21 mouse cellular contexts compared by ENCODE assay signal in the genomic region with DNA sequence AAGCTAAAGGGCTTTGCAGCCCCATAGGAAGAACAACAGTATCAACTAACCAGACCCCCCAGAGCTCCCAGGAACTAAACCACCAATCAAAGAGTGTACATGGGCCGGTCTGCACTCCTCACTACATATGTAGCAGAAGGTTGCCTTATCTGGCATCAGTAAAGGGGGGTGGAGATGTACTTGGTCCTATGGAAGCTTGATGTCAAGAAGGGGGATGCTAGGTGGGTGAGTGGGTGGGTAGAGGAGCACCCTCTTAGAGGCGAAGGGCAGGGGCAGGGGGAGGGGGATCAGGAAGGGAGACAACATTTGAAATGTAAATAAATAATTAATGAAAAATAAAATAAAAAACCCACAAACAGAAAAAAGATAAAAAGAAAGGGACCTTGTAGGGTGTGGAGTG. TPM values are rescaled to one million over a fixed set of nuclear protein-coding genes. Genes with fewer than 3 reads are reported as not detected.
DNase-seq lines count a peak whose midpoint lies in the region; ATAC-seq lines count a peak whose summit lies in the region.
"Had no signal": no experiment of that assay in that cellular context is flagged by ENCODE, and none has a peak within 500 bp of the region (broad histone marks: within the 10 kb centered on the region; RNA-seq: fewer than 3 reads in every experiment).

No protein-coding gene starts in this region.

- no peak overlapping the region for H3K4me3 ChIP-seq in forebrain, embryonic 16.5 days (replicated peaks; ENCODE audit: low read length)
- no peak overlapping the region for H3K4me3 ChIP-seq in forebrain, embryonic 10.5 days
- no peak overlapping the region for H3K4me3 ChIP-seq in hindbrain, embryonic 11.5 days (ENCODE audit: low read depth, low read length)
- H3K4me3 ChIP-seq in hindbrain, embryonic 13.5 days = no peak overlapping the region
- H3K4me3 ChIP-seq in midbrain, embryonic 15.5 days = no peak overlapping the region
- H3K4me3 ChIP-seq in midbrain, embryonic 10.5 days = no peak overlapping the region
- H3K4me3 ChIP-seq: embryonic facial prominence, embryonic 13.5 days; embryonic facial prominence, embryonic 15.5 days; erythroblast, embryonic 14.5 days; forebrain, embryonic 12.5 days; forebrain, embryonic 15.5 days had no signal

- no peak overlapping the region for H3K4me2 ChIP-seq in forebrain, embryonic 16.5 days (ENCODE audit: low read length)
- no peak overlapping the region for H3K4me2 ChIP-seq in hindbrain, embryonic 11.5 days (replicated peaks; ENCODE audit: low read depth, low read length)
- no peak overlapping the region for H3K4me2 ChIP-seq in hindbrain, embryonic 13.5 days
- no peak overlapping the region for H3K4me2 ChIP-seq in midbrain, embryonic 15.5 days
- H3K4me2 ChIP-seq: embryonic facial prominence, embryonic 13.5 days; embryonic facial prominence, embryonic 15.5 days; forebrain, embryonic 12.5 days; forebrain, embryonic 15.5 days had no signal

- 96% methylated on average over 2 of the region's 2 CpGs for WGBS in forebrain, embryonic 16.5 days
- WGBS in forebrain, embryonic 10.5 days = 90% methylated on average over 2 of the region's 2 CpGs
- WGBS in hindbrain, embryonic 11.5 days = 92% methylated on average over 2 of the region's 2 CpGs
- WGBS in hindbrain, embryonic 13.5 days = 90% methylated on average over 2 of the region's 2 CpGs
- 91% methylated on average over 2 of the region's 2 CpGs for WGBS in midbrain, embryonic 15.5 days
- 87% methylated on average over 2 of the region's 2 CpGs for WGBS in midbrain, embryonic 10.5 days

- no peak overlapping the region for H3K27ac ChIP-seq in forebrain, embryonic 16.5 days (ENCODE audit: low read length)
- no peak overlapping the region for H3K27ac ChIP-seq in forebrain, embryonic 10.5 days
- H3K27ac ChIP-seq in hindbrain, embryonic 11.5 days (ENCODE audit: low read depth, low read length) = no peak overlapping the region
- H3K27ac ChIP-seq in hindbrain, embryonic 13.5 days = no peak overlapping the region
- no peak overlapping the region for H3K27ac ChIP-seq in midbrain, embryonic 15.5 days
- H3K27ac ChIP-seq in midbrain, embryonic 10.5 days (replicated peaks) = no peak overlapping the region
- H3K27ac ChIP-seq: embryonic facial prominence, embryonic 13.5 days; embryonic facial prominence, embryonic 15.5 days; forebrain, embryonic 12.5 days; forebrain, embryonic 15.5 days had no signal

- no peak overlapping the region for H3K9ac ChIP-seq in forebrain, embryonic 16.5 days (replicated peaks; ENCODE audit: low read depth, low read length)
- H3K9ac ChIP-seq in hindbrain, embryonic 11.5 days (ENCODE audit: low read depth, low read length) = no peak overlapping the region
- no peak overlapping the region for H3K9ac ChIP-seq in hindbrain, embryonic 13.5 days
- H3K9ac ChIP-seq in midbrain, embryonic 15.5 days = no peak overlapping the region
- H3K9ac ChIP-seq: embryonic facial prominence, embryonic 13.5 days; embryonic facial prominence, embryonic 15.5 days; forebrain, embryonic 12.5 days; forebrain, embryonic 15.5 days had no signal

- ATAC-seq in forebrain, embryonic 16.5 days = peak; percentile 27; the same call in 1 of the 2 replicates
- peak; percentile 33; the same call in 1 of the 2 replicates for ATAC-seq in hindbrain, embryonic 11.5 days (ENCODE audit: low FRiP score)
- no peak for ATAC-seq in hindbrain, embryonic 13.5 days (ENCODE audit: low FRiP score)
- ATAC-seq in midbrain, embryonic 15.5 days (replicated peaks) = 0 out of 2 replicates have a peak, but pooled peaks have one; percentile 53
- ATAC-seq: forebrain, embryonic 15.5 days had no signal

- H3K4me1 ChIP-seq in forebrain, embryonic 16.5 days (replicated peaks; ENCODE audit: control insufficient read depth, insufficient read depth, low read length) = no peaks in the 10 kb centered on the region
- H3K4me1 ChIP-seq in forebrain, embryonic 10.5 days = no peaks in the 10 kb centered on the region
- H3K4me1 ChIP-seq in hindbrain, embryonic 11.5 days (replicated peaks; ENCODE audit: control insufficient read depth, insufficient read depth, low read length) = no peaks in the 10 kb centered on the region
- no peaks in the 10 kb centered on the region for H3K4me1 ChIP-seq in hindbrain, embryonic 13.5 days (replicated peaks)
- H3K4me1 ChIP-seq in midbrain, embryonic 15.5 days = no peaks in the 10 kb centered on the region
- no peaks in the 10 kb centered on the region for H3K4me1 ChIP-seq in midbrain, embryonic 10.5 days
- H3K4me1 ChIP-seq: embryonic facial prominence, embryonic 15.5 days; forebrain, embryonic 12.5 days; forebrain, embryonic 15.5 days had no signal

- H3K9me3 ChIP-seq in forebrain, embryonic 16.5 days (ENCODE audit: control insufficient read depth, low read length) = no peaks in the 10 kb centered on the region
- H3K9me3 ChIP-seq in forebrain, embryonic 10.5 days = no peaks in the 10 kb centered on the region
- no peaks in the 10 kb centered on the region for H3K9me3 ChIP-seq in hindbrain, embryonic 11.5 days (ENCODE audit: control insufficient read depth, low read length)
- no peaks in the 10 kb centered on the region for H3K9me3 ChIP-seq in hindbrain, embryonic 13.5 days
- H3K9me3 ChIP-seq in midbrain, embryonic 15.5 days = no peaks in the 10 kb centered on the region
- H3K9me3 ChIP-seq in midbrain, embryonic 10.5 days (replicated peaks) = no peaks in the 10 kb centered on the region
- H3K9me3 ChIP-seq: embryonic facial prominence, embryonic 13.5 days; embryonic facial prominence, embryonic 15.5 days; forebrain, embryonic 12.5 days; forebrain, embryonic 15.5 days had no signal

- H3K36me3 ChIP-seq in forebrain, embryonic 16.5 days (ENCODE audit: control insufficient read depth, insufficient read depth) = peaks cover 10% of the 10 kb centered on the region; the same call in 1 of the 2 replicates
- H3K36me3 ChIP-seq in forebrain, embryonic 10.5 days (replicated peaks) = peaks cover 51% of the 10 kb centered on the region
- no peaks in the 10 kb centered on the region for H3K36me3 ChIP-seq in hindbrain, embryonic 11.5 days (ENCODE audit: control insufficient read depth, insufficient read depth, low read length)
- H3K36me3 ChIP-seq in hindbrain, embryonic 13.5 days = peaks cover 25% of the 10 kb centered on the region
- H3K36me3 ChIP-seq in midbrain, embryonic 15.5 days (replicated peaks) = no peaks in the 10 kb centered on the region; the same call in 1 of the 2 replicates
- peaks cover 58% of the 10 kb centered on the region for H3K36me3 ChIP-seq in midbrain, embryonic 10.5 days

- no peak for DNase-seq in forebrain, embryonic 10.5 days (ENCODE audit: extremely low spot score, low spot score)
- no peak for DNase-seq in hindbrain, embryonic 11.5 days (ENCODE audit: low spot score)
- no peak for DNase-seq in midbrain, embryonic 10.5 days (ENCODE audit: low spot score)
- DNase-seq: adrenal gland, adult 2 months; adrenal gland, postnatal 10 days; adrenal gland, postnatal 25 days; cerebellum, adult 11 months; cerebellum, adult 18-20 months; cerebellum, adult 8-10 months; cerebellum, adult 9-11 months; cerebellum, postnatal 14 days; cerebellum, postnatal 36 days; embryo, embryonic 11 days had no signal

- no peaks in the 10 kb centered on the region for H3K27me3 ChIP-seq in forebrain, embryonic 16.5 days (replicated peaks; ENCODE audit: control insufficient read depth, insufficient read depth, low read length)
- no peaks in the 10 kb centered on the region for H3K27me3 ChIP-seq in forebrain, embryonic 10.5 days (ENCODE audit: poor library complexity, severe bottlenecking)
- no peaks in the 10 kb centered on the region for H3K27me3 ChIP-seq in hindbrain, embryonic 11.5 days (ENCODE audit: control insufficient read depth, insufficient read depth, low read length)
- H3K27me3 ChIP-seq in hindbrain, embryonic 13.5 days = no peaks in the 10 kb centered on the region
- H3K27me3 ChIP-seq in midbrain, embryonic 15.5 days (replicated peaks) = no peaks in the 10 kb centered on the region
- no peaks in the 10 kb centered on the region for H3K27me3 ChIP-seq in midbrain, embryonic 10.5 days (ENCODE audit: low read depth, poor library complexity, severe bottlenecking)
- H3K27me3 ChIP-seq: embryonic facial prominence, embryonic 13.5 days; embryonic facial prominence, embryonic 15.5 days; forebrain, embryonic 12.5 days; forebrain, embryonic 15.5 days had no signal

RNA-seq across cellular contexts. Expression of a gene that starts 28.8 kb away (rescaled TPM):
- 56.8 and 70.4 TPM in 2 replicates for polyA plus RNA-seq in forebrain, embryonic 16.5 days (2015; fragmentation: Nextera tagmentation; extraction: Ambion mirVana)
- polyA plus RNA-seq in forebrain, embryonic 10.5 days (2016; fragmentation: Nextera tagmentation; extraction: Ambion mirVana) = 90.9 and 94.6 TPM in 2 replicates
- 73.9 and 78.5 TPM in 2 replicates for polyA plus RNA-seq in hindbrain, embryonic 11.5 days (2014; fragmentation: Nextera tagmentation; extraction: Ambion mirVana)
- polyA plus RNA-seq in hindbrain, embryonic 13.5 days (2015; fragmentation: Nextera tagmentation; extraction: Ambion mirVana) = 55.2 and 55.3 TPM in 2 replicates
- 48.3 and 53.2 TPM in 2 replicates for polyA plus RNA-seq in midbrain, embryonic 15.5 days (2015; fragmentation: Nextera tagmentation; extraction: Ambion mirVana)
- polyA plus RNA-seq in midbrain, embryonic 10.5 days (2016; fragmentation: Nextera tagmentation; extraction: Ambion mirVana) = 85.4 and 91.6 TPM in 2 replicates

RNA-seq across cellular contexts. Expression of a gene that starts 28.8 kb away (rescaled TPM):
- 277 and 288 TPM in 2 replicates for polyA plus RNA-seq in forebrain, embryonic 16.5 days (2015; fragmentation: Nextera tagmentation; extraction: Ambion mirVana)
- 317 and 330 TPM in 2 replicates for polyA plus RNA-seq in forebrain, embryonic 10.5 days (2016; fragmentation: Nextera tagmentation; extraction: Ambion mirVana)
- 336 and 374 TPM in 2 replicates for polyA plus RNA-seq in hindbrain, embryonic 11.5 days (2014; fragmentation: Nextera tagmentation; extraction: Ambion mirVana)
- 294 and 296 TPM in 2 replicates for polyA plus RNA-seq in hindbrain, embryonic 13.5 days (2015; fragmentation: Nextera tagmentation; extraction: Ambion mirVana)
- 239 and 257 TPM in 2 replicates for polyA plus RNA-seq in midbrain, embryonic 15.5 days (2015; fragmentation: Nextera tagmentation; extraction: Ambion mirVana)
- 318 and 320 TPM in 2 replicates for polyA plus RNA-seq in midbrain, embryonic 10.5 days (2016; fragmentation: Nextera tagmentation; extraction: Ambion mirVana)
